Mouse (Mus musculus) limb, embryonic 10.5 days (tissue): ENCODE measurements around the gene Pdcd6. TPM values are rescaled to one million over a fixed set of nuclear protein-coding genes. Genes with fewer than 3 reads are reported as not detected.

Source experiments
- polyA plus RNA-seq: library from polyadenylated mRNA; unstranded; fragments of >200 nt; fragmentation: Nextera tagmentation; extraction: Ambion mirVana; gene quantifications from 2 replicates; pipeline ENCODE4 v1.2.1, GENCODE M21; 2016

Pdcd6 gene
- polyA plus RNA-seq, 1 experiment from 2014 or later, result 136 TPM

Other genes with a start within 250 kb of the Pdcd6 start
- not detected in 2 replicates for gene Slc9a3, start 196.1 kb downstream of the Pdcd6 start, polyA plus RNA-seq
- gene Exoc3, start 108.8 kb downstream of the Pdcd6 start, polyA plus RNA-seq, result 78.4 and 87.2 TPM in 2 replicates
- gene Ahrr, start 25.2 kb downstream of the Pdcd6 start, polyA plus RNA-seq, result 1.1 TPM in 2 replicates
- 257 and 263 TPM in 2 replicates for gene Sdha, start 32.7 kb upstream of the Pdcd6 start, polyA plus RNA-seq
- 52.7 and 54.0 TPM in 2 replicates for gene Ccdc127, start 32.7 kb upstream of the Pdcd6 start, polyA plus RNA-seq
- gene Lrrc14b, start 46.4 kb upstream of the Pdcd6 start, polyA plus RNA-seq, result not detected in 2 replicates
- 5.0 and 5.9 TPM in 2 replicates for gene Zfp72, start 73.3 kb upstream of the Pdcd6 start, polyA plus RNA-seq
- gene Ftl1-ps1, start 82.1 kb upstream of the Pdcd6 start, polyA plus RNA-seq, result 72.3 and 80.5 TPM in 2 replicates
- 21.2 and 27.1 TPM in 2 replicates for gene Zfp825, start 176.4 kb upstream of the Pdcd6 start, polyA plus RNA-seq